Mouse (Mus musculus): ENCODE data around the gene Aqp7. TPM values are rescaled to one million over a fixed set of nuclear protein-coding genes. Genes with fewer than 3 reads are reported as not detected.

Gene Aqp7
- under 1 TPM; 0.37 to 0.44 TPM for polyA plus RNA-seq (2017; shearing (Covaris generic))

DNA sequence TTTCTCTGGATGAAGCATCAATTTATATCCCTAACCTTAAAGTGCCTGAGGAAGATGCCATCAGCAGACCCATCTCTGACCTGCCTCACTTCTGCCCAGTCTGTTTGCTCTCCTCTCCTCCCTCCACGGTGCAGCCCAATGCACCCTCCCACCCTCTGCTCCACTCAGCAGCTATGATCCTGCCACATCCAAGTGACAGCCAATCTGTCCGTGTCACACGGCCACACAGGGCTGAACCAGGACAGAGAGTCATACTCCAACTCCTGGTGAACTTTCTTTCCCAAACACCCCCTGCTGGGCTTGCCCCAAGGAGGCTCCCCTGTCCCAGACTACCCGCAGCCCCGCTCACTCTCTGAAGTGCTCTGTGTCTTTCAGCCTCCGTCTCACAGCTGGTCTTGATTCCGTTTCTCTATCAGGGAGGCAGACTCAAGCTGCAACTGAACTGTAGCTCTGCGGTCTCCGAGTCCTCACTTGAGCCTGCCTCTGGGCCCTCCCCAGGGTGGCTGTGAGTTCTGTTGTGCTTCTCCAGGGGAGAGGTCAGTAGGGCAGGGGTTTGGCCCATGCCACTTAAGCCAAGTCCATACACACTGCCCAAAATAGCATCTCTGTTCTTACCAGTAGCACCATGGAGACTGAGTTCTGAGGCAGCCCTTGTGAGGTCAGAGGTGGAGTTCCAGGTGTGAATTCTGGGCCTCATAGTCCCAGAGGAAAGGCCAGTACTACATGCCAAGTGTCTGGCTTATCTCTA, at the start of gene Aqp7:
TSS of gene Aqp7 (minus strand) at position 616 of the 748 bp plus-strand sequence.

Other genes starting within 250 kb of the Aqp7 start
- gene B4galt1, start 194.1 kb downstream of the Aqp7 start, polyA plus RNA-seq (2017; shearing (Covaris generic)): 10 to 100 TPM; 56.0 to 91.2 TPM
- gene Spink4, start 128.1 kb downstream of the Aqp7 start, polyA plus RNA-seq (2017; shearing (Covaris generic)): not detected
- 100 to 1,000 TPM; 200 to 201 TPM for gene Bag1, start 99.8 kb downstream of the Aqp7 start, polyA plus RNA-seq (2017; shearing (Covaris generic))
- gene Chmp5, start 99.7 kb downstream of the Aqp7 start, polyA plus RNA-seq (2017; shearing (Covaris generic)): 10 to 100 TPM; 85.1 to 91.0 TPM
- gene Nfx1, start 77.2 kb downstream of the Aqp7 start, polyA plus RNA-seq (2017; shearing (Covaris generic)): 100 to 1,000 TPM in 1 of 2 experiments, 10 to 100 TPM in 1; 93.4 to 103 TPM
- 10 to 100 TPM; 12.6 to 20.1 TPM for gene Aqp3, start 50.0 kb upstream of the Aqp7 start, polyA plus RNA-seq (2017; shearing (Covaris generic))
- 10 to 100 TPM; 41.8 to 45.2 TPM for gene Nol6, start 76.3 kb upstream of the Aqp7 start, polyA plus RNA-seq (2017; shearing (Covaris generic))
- gene Ube2r2, start 87.6 kb upstream of the Aqp7 start, polyA plus RNA-seq (2017; shearing (Covaris generic)): 100 to 1,000 TPM; 133 to 136 TPM
- 10 to 100 TPM; 52.1 to 66.8 TPM for gene Ubap2, start 227.0 kb upstream of the Aqp7 start, polyA plus RNA-seq (2017; shearing (Covaris generic))